Mouse (Mus musculus) testis, adult 10 weeks (tissue): ENCODE measurements around the gene Irf2bp2. TPM values are rescaled to one million over a fixed set of nuclear protein-coding genes. Genes with fewer than 3 reads are reported as not detected.

Experiments
- polyA plus RNA-seq: library from polyadenylated mRNA; stranded (reverse); fragments of 350-450 nt; fragmentation: Illumina TruSeq; extraction: RNeasy Lipid Tissue Mini Kit (QIAGEN cat#74804); gene quantifications from one replicate; pipeline ENCODE4 v1.2.3, GENCODE M21; 2014; ENCODE audit warnings: low read depth, low replicate concordance

The Irf2bp2 gene
- 2.3 TPM for polyA plus RNA-seq

GRCm38 (mm10) chr8:126593889-126594480 is at the start of gene Irf2bp2:
TSS of gene Irf2bp2 (minus strand) at chr8:126593986.

Other genes with a start within 250 kb of the Irf2bp2 start
- 18.3 TPM for gene Coa6, start 171.5 kb downstream of the Irf2bp2 start, polyA plus RNA-seq
- gene Tarbp1, start 118.9 kb downstream of the Irf2bp2 start, polyA plus RNA-seq, result 0.25 TPM